Mouse (Mus musculus): Measurements from ENCODE around the gene Clec10a.
"Not testable (repeated sequence)": the region's sequence is repeated elsewhere in the genome, so short reads cannot be mapped to it uniquely, and the experiment has no call there.

Gene Clec10a

GRCm38 (mm10) chr11:70155897-70156296 lies at the start of gene Clec10a:
Gene Clec10a (plus strand): TSS chr11:70156197.
- not testable (repeated sequence) for DNase-seq

DNA sequence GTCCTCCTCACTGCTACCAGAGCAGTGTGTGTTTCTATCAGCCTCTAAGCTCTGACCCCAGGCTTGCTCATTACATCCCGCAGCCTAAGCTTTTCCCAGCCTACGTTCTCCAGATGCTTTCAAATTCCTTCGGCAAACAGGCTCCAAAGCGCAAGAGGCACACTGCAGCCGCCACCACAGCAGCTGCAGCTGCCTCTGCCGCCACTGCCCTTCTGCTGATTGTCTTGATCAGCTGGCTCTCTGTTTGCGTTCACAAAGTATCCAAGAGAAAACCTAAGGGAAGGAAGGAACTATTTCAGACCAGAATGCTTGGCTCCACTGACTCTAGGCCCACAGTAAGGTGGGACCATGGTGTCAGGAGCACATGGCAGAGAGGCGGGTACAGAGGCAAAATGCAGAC lies 48.9 kb upstream of the Clec10a start:
- DNase-seq: no peak

DNA sequence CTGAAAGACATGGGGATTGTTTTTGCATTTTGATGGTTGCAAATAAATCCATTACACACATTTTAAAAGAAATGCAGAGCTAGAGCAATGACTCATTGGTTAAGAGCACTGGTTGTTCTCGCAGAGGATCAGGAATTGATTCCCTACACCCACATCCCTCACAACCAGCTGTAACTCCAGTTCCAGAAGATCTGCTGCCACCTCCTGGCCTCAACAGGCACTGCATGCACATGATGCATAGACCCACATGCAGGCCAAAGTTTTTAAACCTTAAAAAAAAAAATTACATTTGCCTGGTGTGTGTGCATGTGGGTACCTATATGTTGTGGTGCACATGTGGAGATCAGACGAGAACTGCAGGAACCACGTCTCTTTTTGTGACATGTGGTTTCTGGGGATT lies 45.9 kb upstream of the Clec10a start:
- peak; percentile 16 for DNase-seq

GRCm38 (mm10) chr11:70114562-70114961 lies 41.4 kb upstream of the Clec10a start:
- DNase-seq: no peak

- DNase-seq: no peak
Measured at GRCm38 (mm10) chr11:70115901-70116300, 40.1 kb upstream of the Clec10a start.

DNA sequence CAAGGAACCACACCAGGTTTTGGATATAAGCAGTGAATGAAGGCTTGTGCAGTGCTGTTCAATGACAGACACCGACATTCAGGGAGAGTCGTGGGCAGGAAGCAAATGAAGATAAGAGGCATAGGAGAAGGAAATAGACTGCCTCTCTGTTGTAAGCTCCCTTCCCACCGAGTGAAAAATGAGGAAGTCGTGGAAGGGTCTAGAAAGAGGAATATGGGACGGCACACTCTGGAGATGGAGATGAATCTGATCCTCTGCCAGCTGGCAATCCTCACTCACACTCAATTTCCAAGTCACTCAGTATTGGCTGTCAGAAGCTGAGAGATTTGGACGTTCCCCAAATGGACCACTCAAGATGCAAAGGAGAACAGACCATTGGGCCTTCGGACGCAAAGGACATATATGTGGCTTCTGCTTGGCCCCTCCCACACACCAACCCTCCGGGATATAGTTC lies 26.0 kb upstream of the Clec10a start, which contains the start of gene Mgl2:
Gene Mgl2 (plus strand): TSS at position 404 of the 454 bp plus-strand sequence.
- DNase-seq: no peak

DNA sequence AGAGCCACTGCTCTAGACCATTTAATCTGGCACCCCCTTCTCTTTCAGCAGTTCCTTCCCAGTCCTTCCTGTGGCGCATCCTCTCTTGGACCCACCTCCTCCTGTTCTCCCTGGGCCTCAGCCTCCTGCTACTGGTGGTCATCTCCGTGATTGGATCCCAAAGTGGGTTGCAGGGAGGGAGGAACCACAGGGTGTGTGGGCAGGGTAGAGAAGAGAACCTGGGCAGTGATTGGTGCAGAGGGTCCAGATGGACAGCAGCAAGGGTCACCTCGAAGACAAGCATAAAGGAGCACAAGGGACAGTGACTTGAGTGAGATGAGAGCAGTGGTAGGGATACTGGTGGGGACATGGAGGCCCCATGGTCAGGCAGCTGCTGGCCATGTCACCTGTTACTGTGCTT lies 21.0 kb upstream of the Clec10a start:
- DNase-seq: not testable (repeated sequence)

DNA sequence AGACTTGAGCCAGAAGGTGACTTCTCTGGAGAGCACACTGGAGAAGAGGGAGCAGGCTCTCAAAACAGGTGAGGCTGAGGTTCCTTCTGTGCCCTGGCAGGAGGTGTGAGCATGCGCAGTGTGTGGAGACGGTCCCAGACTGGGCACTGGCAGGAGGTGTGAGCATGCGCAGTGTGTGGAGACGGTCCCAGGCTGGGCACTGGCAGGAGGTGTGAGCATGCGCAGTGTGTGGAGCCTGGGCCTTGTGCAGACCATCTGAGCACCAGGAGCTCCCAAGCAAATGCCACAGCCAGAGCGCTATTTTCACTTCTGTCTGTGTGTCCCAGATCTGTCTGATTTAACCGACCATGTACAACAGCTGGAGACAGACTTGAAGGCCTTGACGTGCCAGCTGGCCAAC lies 20.1 kb upstream of the Clec10a start:
- DNase-seq: not testable (repeated sequence)

DNA sequence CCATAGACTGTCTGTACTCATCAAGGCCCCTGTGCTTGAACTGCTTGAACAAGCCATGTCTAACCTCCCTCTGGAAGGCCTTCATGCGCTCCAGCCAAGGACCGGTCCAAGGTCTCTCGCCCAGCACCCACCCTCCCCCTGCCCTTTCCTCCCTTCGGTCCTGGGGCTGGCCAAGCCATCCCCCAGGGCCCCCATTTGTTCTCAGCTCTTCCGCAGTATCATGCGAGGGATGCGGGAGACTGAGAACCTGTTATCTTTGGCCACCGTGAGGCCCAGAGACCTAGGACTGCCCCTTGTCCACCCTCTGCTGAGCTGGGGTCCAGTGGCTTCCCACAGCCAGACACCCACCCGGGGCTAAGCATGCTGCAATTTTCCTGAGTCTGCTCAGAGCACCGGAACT lies 16.8 kb upstream of the Clec10a start:
- DNase-seq: no peak

DNA sequence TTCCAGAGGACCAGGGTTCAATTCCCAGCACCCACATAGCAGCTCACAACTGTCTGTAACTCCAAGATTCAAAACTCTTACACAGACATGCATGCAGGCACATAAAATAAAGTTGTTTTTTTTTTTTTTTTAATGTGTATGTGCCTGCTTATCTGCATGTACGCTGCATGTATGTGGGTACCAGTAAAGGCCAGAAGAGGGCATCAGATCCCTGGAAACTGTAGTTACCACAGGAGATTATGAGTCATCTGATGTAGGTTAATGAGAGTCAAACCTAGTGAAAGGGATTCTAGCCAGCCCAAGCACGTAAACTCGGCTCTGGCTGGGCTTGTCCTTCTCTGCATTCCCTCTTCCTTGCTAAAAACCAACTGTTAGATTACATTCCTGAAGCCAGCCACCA lies 4.9 kb upstream of the Clec10a start:
- no peak for DNase-seq

DNA sequence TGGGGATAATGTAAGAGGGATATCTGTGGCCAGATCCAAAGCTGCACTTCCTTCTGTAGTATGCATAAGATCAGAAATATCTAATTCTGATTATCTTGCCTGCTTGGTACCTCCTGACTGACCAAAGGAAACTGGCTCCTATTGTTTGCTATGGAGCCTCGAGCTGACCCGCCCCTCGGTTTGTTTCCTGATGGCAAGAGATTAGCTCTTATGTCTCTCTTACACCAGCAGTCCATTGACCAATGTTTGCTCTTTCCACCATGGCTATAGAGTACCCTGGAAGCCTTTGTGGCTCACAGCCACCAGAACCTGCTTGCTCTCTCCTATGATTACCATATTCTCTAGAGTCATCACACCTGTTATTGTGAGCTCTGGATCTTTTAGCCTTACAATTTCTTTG lies 6.3 kb downstream of the Clec10a start:
- DNase-seq: no peak

- DNase-seq: no peak
Measured at GRCm38 (mm10) chr11:70165972-70166921, 10.2 kb downstream of the Clec10a start.

- DNase-seq: no peak
Measured at GRCm38 (mm10) chr11:70168136-70168535, 12.1 kb downstream of the Clec10a start.

DNA sequence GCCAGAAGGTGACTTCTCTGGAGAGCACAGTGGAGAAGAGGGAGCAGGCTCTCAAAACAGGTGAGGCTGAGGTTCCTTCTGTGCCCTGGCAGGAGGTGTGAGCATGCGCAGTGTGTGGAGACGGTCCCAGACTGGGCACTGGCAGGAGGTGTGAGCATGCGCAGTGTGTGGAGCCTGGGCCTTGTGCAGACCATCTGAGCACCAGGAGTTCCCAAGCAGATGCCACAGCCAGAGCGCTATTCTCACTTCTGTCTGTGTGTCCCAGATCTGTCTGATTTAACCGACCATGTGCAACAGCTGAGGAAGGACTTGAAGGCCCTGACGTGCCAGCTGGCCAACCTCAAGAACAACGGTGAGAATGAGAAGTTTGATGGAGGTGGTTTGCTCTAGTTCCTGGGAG lies 13.5 kb downstream of the Clec10a start:
- DNase-seq: not testable (repeated sequence)

GRCm38 (mm10) chr11:70170291-70170690 lies 14.3 kb downstream of the Clec10a start:
- DNase-seq: no peak

DNA sequence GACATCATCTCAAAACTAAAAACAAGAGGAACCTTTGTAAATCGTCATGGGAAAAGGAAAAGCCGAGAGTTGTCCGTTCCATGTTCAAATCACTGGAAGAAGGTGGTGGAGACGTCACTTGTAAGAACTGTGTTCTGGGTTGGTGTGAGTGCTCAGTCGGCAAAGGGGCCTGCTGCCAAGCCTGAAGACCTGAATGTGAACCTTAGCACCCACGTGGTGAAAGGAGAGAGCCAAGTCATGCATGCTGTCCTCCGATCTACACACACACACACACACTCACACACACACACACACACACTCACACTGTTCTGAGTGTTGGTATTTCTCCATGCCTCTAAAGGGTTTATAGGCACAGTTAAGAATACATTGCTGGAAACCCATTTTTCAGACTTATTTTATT lies 15.2 kb downstream of the Clec10a start:
- DNase-seq: no peak

DNA sequence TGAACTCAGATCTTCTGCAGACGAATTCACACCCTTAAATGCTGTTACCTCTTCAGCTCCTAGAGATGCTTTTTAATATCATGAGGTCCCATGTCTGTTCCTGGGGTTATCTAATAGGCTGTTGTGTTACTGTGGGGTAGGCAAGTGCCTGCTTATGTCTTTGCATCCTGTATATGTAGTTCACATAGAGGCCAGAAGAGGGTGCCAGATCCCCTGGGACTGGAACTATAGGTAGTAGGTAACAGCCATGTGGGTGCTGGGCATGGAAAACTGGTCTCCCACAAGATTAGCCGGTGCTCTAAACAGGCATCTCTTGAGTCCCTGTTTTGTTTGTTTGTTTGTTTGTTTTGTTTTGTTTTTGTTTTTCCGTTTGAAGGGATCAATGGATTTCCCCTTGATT lies 15.8 kb downstream of the Clec10a start:
- no peak for DNase-seq

GRCm38 (mm10) chr11:70172298-70172697 lies 16.3 kb downstream of the Clec10a start:
- no peak for DNase-seq

DNA sequence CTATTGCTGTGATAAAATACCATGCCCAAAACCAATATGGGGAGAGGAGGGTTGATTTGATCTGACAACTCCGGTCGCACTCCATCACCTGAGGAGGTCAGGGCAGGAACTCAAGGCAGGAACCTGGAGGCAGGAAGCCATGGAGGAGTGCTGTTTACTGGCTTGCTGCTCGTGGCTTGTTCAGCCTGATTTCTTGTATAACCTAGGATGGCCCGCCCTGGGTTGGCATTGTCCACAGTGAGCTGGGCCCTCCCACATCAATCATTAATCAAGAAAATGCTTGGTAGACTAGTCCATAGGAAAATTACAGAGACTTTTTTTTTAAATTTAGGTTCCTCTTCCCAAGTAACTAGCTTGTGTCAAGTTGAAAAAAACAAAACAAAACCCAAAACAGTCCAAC lies 18.5 kb downstream of the Clec10a start:
- no peak for DNase-seq

GRCm38 (mm10) chr11:70177647-70178046 lies 21.6 kb downstream of the Clec10a start:
- peak; percentile 19 for DNase-seq

DNA sequence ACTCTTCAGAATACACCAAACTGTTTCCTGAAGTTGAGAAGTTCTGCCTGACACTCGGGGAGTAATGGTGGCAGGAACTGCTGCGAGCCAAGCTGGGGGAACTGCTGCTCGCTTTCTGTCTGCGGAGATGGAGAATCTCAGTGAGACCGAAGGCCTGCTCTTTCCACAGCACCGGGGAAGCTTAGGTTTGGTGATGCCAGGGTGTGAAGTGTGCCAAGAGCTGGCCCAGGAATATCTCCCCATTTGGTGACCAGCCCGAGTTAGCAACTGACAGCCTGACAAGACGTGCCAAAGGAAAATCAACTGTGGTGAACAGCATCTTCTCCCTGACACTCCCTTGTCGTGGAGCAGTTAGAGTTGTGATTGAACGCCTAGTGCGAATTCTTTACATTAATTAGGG lies 22.3 kb downstream of the Clec10a start:
- DNase-seq: no peak

DNA sequence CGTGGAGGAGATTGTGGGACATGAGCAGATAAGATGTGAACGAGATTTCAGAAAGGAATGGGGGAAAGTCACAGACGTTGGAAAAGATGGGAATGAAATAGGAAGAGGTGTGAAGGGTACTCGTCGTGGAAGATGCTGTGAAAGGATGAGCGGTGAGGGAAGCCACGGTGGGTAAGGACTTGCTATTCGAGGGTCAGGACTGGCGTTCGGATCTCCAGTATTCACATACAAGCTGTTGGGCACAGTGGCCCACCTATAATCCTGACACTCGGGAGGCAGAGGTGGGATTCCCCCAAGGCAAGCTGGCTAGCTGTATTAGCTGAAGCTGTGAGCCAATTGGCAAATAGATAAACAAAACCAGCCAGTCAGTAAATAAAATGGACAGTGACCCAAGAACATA lies 22.8 kb downstream of the Clec10a start:
- no peak for DNase-seq

DNA sequence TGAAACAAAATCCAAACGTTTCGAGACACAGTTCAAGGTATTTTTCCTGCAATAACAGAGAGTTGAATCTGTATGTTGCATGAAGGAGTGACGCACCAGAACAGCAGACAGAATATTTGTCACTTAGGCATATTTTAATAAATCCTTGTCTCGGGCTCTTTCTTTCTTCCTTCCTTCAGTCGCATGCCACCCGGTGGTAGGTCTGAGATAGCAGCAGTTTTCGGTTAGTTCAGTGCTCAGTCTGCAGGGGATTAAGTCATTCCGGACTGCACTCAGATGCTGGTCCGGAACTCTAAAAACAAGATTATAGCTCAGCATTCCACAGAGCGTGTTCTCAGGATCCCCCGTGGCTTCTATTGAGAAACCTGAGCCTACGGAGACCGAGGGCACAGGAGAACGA lies 23.4 kb downstream of the Clec10a start:
- DNase-seq: peak; percentile 18

- DNase-seq: no peak
Measured at GRCm38 (mm10) chr11:70180496-70180895, 24.5 kb downstream of the Clec10a start.

- DNase-seq: no peak
Measured at GRCm38 (mm10) chr11:70185120-70185519, 29.1 kb downstream of the Clec10a start.
